In the genomic region with DNA sequence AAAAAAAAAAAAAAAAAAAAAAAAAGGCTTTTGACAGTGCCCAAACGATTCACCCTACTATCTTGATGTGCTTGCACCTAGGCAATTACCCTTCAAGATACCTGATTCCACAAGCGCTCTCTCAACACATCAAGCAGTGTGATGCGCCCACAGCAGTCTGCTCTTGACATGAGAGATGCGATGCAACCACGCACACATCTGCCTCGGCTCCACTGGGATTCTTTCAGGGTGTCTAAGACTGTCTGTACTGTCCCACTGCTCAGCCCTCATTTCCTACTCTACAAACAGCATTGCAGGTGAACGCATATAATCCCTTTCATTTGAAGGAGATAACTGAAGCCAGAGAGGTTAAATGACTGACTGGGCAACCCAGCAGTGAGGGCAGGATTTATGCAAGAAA, we compare ENCODE assay signal across 8 mouse cellular contexts. TPM values are rescaled to one million over a fixed set of nuclear protein-coding genes. Genes with fewer than 3 reads are reported as not detected.
DNase-seq lines count a peak whose midpoint lies in the region; ATAC-seq and TF ChIP-seq lines count a peak whose summit lies in the region.

No protein-coding gene starts in this region.

- H3K9ac ChIP-seq in heart, embryonic 15.5 days: peak overlapping the region; percentile 93
- H3K9ac ChIP-seq in CH12.LX (ENCODE audit: insufficient read depth, low read depth): peak overlapping the region; percentile 67
- H3K9ac ChIP-seq in liver, embryonic 13.5 days: peak overlapping the region; percentile 89

- TF ChIP-seq EP300 in CH12.LX (IDR thresholded peaks at IDR 0.05; ENCODE audit: low read length): no peak

- no peak for TF ChIP-seq CTCF in CH12.LX (conservative IDR thresholded peaks at IDR 0.05 in 1 of 2, IDR thresholded peaks at IDR 0.05 in 1 of 2; ENCODE audit: low read depth in 2 of 2, low read length in 2 of 2)

- H3K27ac ChIP-seq in heart, embryonic 15.5 days: peak overlapping the region; percentile 81; the same call in 1 of the 2 replicates
- H3K27ac ChIP-seq in CH12.LX (ENCODE audit: insufficient read depth, low read depth): no peak overlapping the region
- peak overlapping the region; percentile 99 for H3K27ac ChIP-seq in forebrain, embryonic 10.5 days
- peak overlapping the region; percentile 69; the same call in 1 of the 2 replicates for H3K27ac ChIP-seq in liver, embryonic 13.5 days

- no peak for TF ChIP-seq POLR2A in CH12.LX (IDR thresholded peaks at IDR 0.05; ENCODE audit: low read depth, low read length)

- H3K4me3 ChIP-seq in heart, embryonic 15.5 days: peak overlapping the region; percentile 90
- peak overlapping the region; percentile 83 to 100 (median 85) for H3K4me3 ChIP-seq in CH12.LX (replicated peaks in 1 of 3; ENCODE audit: low read depth in 2 of 3, low read length in 2 of 3, poor library complexity in 1 of 3)
- peak overlapping the region; percentile 76 for H3K4me3 ChIP-seq in forebrain, embryonic 10.5 days
- H3K4me3 ChIP-seq in liver, embryonic 13.5 days (replicated peaks): peak overlapping the region; percentile 96

- in situ Hi-C loops in CH12.LX (cut with MboI; ENCODE audit: low pct_ligation_motif_present, low pct_unique_long_range_greater_than_20kb, low sequenced_read_pairs): no loop called here

- peak overlapping the region; percentile 83 for H3K4me2 ChIP-seq in heart, embryonic 15.5 days
- peak overlapping the region; percentile 68 for H3K4me2 ChIP-seq in CH12.LX (ENCODE audit: insufficient read depth, low read depth, poor library complexity, severe bottlenecking)
- H3K4me2 ChIP-seq in liver, embryonic 13.5 days: peak overlapping the region; percentile 94

- H3K36me3 ChIP-seq in heart, embryonic 15.5 days: peaks cover 35% of the 10 kb centered on the region
- peaks cover 30 to 43% of the 10 kb centered on the region in 2 experiments for H3K36me3 ChIP-seq in CH12.LX (replicated peaks in 1 of 2; ENCODE audit: control insufficient read depth in 1 of 2, insufficient read depth in 1 of 2, low read length in 1 of 2)
- peaks cover 47% of the 10 kb centered on the region for H3K36me3 ChIP-seq in forebrain, embryonic 10.5 days (replicated peaks)
- peaks cover 43% of the 10 kb centered on the region for H3K36me3 ChIP-seq in liver, embryonic 13.5 days

- peaks cover 18% of the 10 kb centered on the region for H3K4me1 ChIP-seq in heart, embryonic 15.5 days (replicated peaks)
- H3K4me1 ChIP-seq in CH12.LX (ENCODE audit: control insufficient read depth in 1 of 2, insufficient read depth in 2 of 2): peaks cover 17 to 34% of the 10 kb centered on the region in 2 experiments
- H3K4me1 ChIP-seq in forebrain, embryonic 10.5 days: peaks cover 12% of the 10 kb centered on the region
- peaks cover 20% of the 10 kb centered on the region for H3K4me1 ChIP-seq in liver, embryonic 13.5 days (replicated peaks)

- dilution Hi-C loops in CH12.LX (cut with MboI; ENCODE audit: extremely low pct_ligation_motif_present, extremely low pct_unique_long_range_greater_than_20kb, low sequenced_read_pairs): no loop called here

- H3K79me2 ChIP-seq in CH12.LX (replicated peaks; ENCODE audit: control insufficient read depth, extremely low read depth, insufficient read depth, poor library complexity, severe bottlenecking): peaks cover 10% of the 10 kb centered on the region; the same call in 1 of the 2 replicates

- H3K27me3 ChIP-seq in heart, embryonic 15.5 days: no peaks in the 10 kb centered on the region
- no peaks in the 10 kb centered on the region for H3K27me3 ChIP-seq in CH12.LX (replicated peaks)
- no peaks in the 10 kb centered on the region for H3K27me3 ChIP-seq in forebrain, embryonic 10.5 days (ENCODE audit: poor library complexity, severe bottlenecking)
- no peaks in the 10 kb centered on the region for H3K27me3 ChIP-seq in liver, embryonic 13.5 days

- WGBS in heart, embryonic 15.5 days: 51% methylated on average over 7 of the region's 7 CpGs
- WGBS in forebrain, embryonic 10.5 days: 74% methylated on average over 7 of the region's 7 CpGs
- WGBS in liver, embryonic 13.5 days (ENCODE audit: insufficient replicate concordance): 58% methylated on average over 7 of the region's 7 CpGs

- intact Hi-C loops in heart, postnatal 36 days (cut with DNase I): loop anchor here (1.0 to 5.0 kb wide), 5 partner anchors 34 to 189 kb away; a partner anchor contains a TSS

- ATAC-seq in heart, embryonic 15.5 days (replicated peaks; ENCODE audit: insufficient number of reproducible peaks, insufficient read depth, low FRiP score, low read depth): no peak
- no peak for ATAC-seq in liver, embryonic 13.5 days (ENCODE audit: low read depth)

- DNase-seq in heart, postnatal 36 days: no peak
- DNase-seq in CH12.LX (ENCODE audit: extremely low read depth): no peak
- no peak for DNase-seq in forebrain, embryonic 10.5 days (ENCODE audit: extremely low spot score, low spot score)
- DNase-seq in liver, embryonic 13.5 days: no peak
- no peak for DNase-seq in urinary bladder, postnatal 10 days (ENCODE audit: low spot score)
- DNase-seq in urinary bladder, postnatal 4 days (ENCODE audit: low spot score in 2 of 2): no peak
- DNase-seq in B cell, adult 2 months: no peak

- H3K9me3 ChIP-seq in heart, embryonic 15.5 days (replicated peaks): no peaks in the 10 kb centered on the region
- H3K9me3 ChIP-seq in CH12.LX (replicated peaks; ENCODE audit: low read length): no peaks in the 10 kb centered on the region
- H3K9me3 ChIP-seq in forebrain, embryonic 10.5 days: no peaks in the 10 kb centered on the region
- no peaks in the 10 kb centered on the region for H3K9me3 ChIP-seq in liver, embryonic 13.5 days (replicated peaks)

- TF ChIP-seq RAD21 in CH12.LX (IDR thresholded peaks at IDR 0.05; ENCODE audit: low read depth, low read length): no peak

TF ChIP-seq in CH12.LX, 34 proteins besides CTCF, POLR2A, EP300 and RAD21:
- no peak for TF ChIP-seq CHD1 (IDR thresholded peaks at IDR 0.05; ENCODE audit: low read depth, low read length)
- TF ChIP-seq CHD2 (IDR thresholded peaks at IDR 0.05; ENCODE audit: low read length): no peak
- no peak for TF ChIP-seq ZC3H11A (IDR thresholded peaks at IDR 0.05; ENCODE audit: low read depth, low read length)
- TF ChIP-seq SIN3A (IDR thresholded peaks at IDR 0.05; ENCODE audit: low read length): no peak
- no peak for TF ChIP-seq HCFC1 (IDR thresholded peaks at IDR 0.05; ENCODE audit: low read depth, low read length)
- no peak for TF ChIP-seq MXI1 (IDR thresholded peaks at IDR 0.05; ENCODE audit: low read depth, low read length)
- TF ChIP-seq SMC3 (IDR thresholded peaks at IDR 0.05; ENCODE audit: low read depth, low read length): no peak
- TF ChIP-seq TCF12 (IDR thresholded peaks at IDR 0.05; ENCODE audit: low read depth, low read length): no peak
- no peak for TF ChIP-seq ZMIZ1 (IDR thresholded peaks at IDR 0.05; ENCODE audit: low read depth, low read length)
- TF ChIP-seq KAT2A (IDR thresholded peaks at IDR 0.05; ENCODE audit: insufficient replicate concordance, low read length): no peak
- TF ChIP-seq MAFK (IDR thresholded peaks at IDR 0.05; ENCODE audit: insufficient replicate concordance, low read length): no peak
- no peak for TF ChIP-seq RCOR1 (conservative IDR thresholded peaks at IDR 0.05; ENCODE audit: low read depth, low read length)
- TF ChIP-seq NELFE (IDR thresholded peaks at IDR 0.05; ENCODE audit: low read depth, low read length): no peak
- no peak for TF ChIP-seq NRF1 (IDR thresholded peaks at IDR 0.05; ENCODE audit: low read depth, low read length)
- no peak for TF ChIP-seq MYC (IDR thresholded peaks at IDR 0.05; ENCODE audit: low read depth, low read length)
- TF ChIP-seq TBP (conservative IDR thresholded peaks at IDR 0.05; ENCODE audit: low read depth, low read length): no peak
- TF ChIP-seq MAZ (IDR thresholded peaks at IDR 0.05; ENCODE audit: low read depth, low read length): no peak

RNA-seq across cellular contexts. Expression of a gene that starts 1.2 kb away (rescaled TPM):
- polyA plus RNA-seq in heart, embryonic 15.5 days (2015; fragmentation: Nextera tagmentation; extraction: Ambion mirVana): 50.4 and 52.4 TPM in 2 replicates
- total RNA-seq in heart, postnatal 36 days (2021): 100 to 1,000 TPM; 104 to 112 TPM
- 12.7 and 15.8 TPM in 2 replicates for total RNA-seq in CH12.LX (2012; rRNA removed)
- total RNA-seq in CH12.LX (2014; rRNA removed): 14.3 and 17.7 TPM in 2 replicates
- polyA plus RNA-seq in CH12.LX (2012; ENCODE audit: insufficient read length, low read depth): 22.8 and 30.4 TPM in 2 replicates
- 81.5 and 81.9 TPM in 2 replicates for polyA plus RNA-seq in forebrain, embryonic 10.5 days (2016; fragmentation: Nextera tagmentation; extraction: Ambion mirVana)
- polyA plus RNA-seq in liver, embryonic 13.5 days (2015; fragmentation: Nextera tagmentation; extraction: Ambion mirVana): 13.5 and 16.2 TPM in 2 replicates

RNA-seq across cellular contexts. Expression of a gene that starts 46.0 kb away (rescaled TPM):
- polyA plus RNA-seq in heart, embryonic 15.5 days (2015; fragmentation: Nextera tagmentation; extraction: Ambion mirVana): 1.3 and 1.5 TPM in 2 replicates
- 10 to 100 TPM; 11.0 to 12.0 TPM for total RNA-seq in heart, postnatal 36 days (2021)
- total RNA-seq in CH12.LX (2012; rRNA removed) (2.3 and 2.7 TPM in 2 replicates), CH12.LX (2014; rRNA removed) (2.5 and 2.6 TPM in 2 replicates)
- 2.6 and 3.0 TPM in 2 replicates for polyA plus RNA-seq in CH12.LX (2012; ENCODE audit: insufficient read length, low read depth)
- polyA plus RNA-seq in forebrain, embryonic 10.5 days (2016; fragmentation: Nextera tagmentation; extraction: Ambion mirVana): 2.2 and 2.5 TPM in 2 replicates
- 0.40 and 0.56 TPM in 2 replicates for polyA plus RNA-seq in liver, embryonic 13.5 days (2015; fragmentation: Nextera tagmentation; extraction: Ambion mirVana)
